Mouse (Mus musculus): ENCODE data around the gene Kcnj10. TPM values are rescaled to one million over a fixed set of nuclear protein-coding genes. Genes with fewer than 3 reads are reported as not detected.
A peak's percentile ranks its signal among the peaks of the same experiment; 100 is the strongest.

Kcnj10 gene
- polyA plus RNA-seq, 3 experiments from 2014 or later = 0.12 TPM; not detected in 2

DNA sequence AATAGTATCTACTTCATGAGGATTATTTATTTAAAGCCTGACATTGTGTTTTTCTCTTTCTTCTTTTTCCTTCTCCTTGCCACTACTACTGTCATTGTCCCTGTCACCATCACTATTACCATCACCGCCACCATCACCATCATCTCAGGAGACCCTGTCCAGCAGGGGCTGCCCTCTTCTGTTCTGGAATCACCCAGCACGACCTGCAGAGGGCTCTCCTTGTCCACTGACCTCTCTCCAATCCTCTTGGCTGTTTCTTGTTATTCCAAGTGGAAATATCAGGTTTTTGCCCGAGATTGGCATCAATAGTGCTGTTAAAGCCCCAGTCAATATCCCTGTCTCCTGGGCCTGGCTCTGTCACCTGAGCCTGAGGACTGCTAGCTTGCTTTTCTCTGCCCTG lies 7.5 kb upstream of the Kcnj10 start:
- no peak for ATAC-seq

- ATAC-seq = no peak
Measured at GRCm38 (mm10) chr1:172335804-172336203, 5.2 kb upstream of the Kcnj10 start.

GRCm38 (mm10) chr1:172337411-172338185 lies 3.4 kb upstream of the Kcnj10 start:
- no peak for ATAC-seq

GRCm38 (mm10) chr1:172341386-172341785 lies 376 bp downstream of the Kcnj10 start:
- ATAC-seq = no peak

DNA sequence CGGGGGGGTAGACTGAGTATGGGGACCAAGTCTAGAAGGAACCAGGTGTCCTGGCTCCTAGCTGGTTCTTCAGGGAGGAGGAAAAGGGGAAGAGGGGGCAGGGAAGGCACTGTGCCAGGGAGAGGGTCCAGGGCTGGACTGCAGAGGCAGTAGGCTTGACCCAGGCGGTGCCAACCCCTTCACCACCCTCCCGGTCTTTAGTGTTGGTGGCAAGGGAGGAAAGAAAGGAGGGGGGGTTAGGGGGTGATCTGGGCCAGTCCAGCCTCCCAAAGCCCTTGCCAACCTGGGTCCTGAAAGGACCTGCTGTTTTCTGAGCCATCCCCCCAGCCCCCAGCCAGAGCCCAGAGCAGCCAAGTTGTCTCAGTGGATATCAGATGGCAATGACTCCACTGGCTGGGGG lies 1.7 kb downstream of the Kcnj10 start:
- ATAC-seq = no peak

DNA sequence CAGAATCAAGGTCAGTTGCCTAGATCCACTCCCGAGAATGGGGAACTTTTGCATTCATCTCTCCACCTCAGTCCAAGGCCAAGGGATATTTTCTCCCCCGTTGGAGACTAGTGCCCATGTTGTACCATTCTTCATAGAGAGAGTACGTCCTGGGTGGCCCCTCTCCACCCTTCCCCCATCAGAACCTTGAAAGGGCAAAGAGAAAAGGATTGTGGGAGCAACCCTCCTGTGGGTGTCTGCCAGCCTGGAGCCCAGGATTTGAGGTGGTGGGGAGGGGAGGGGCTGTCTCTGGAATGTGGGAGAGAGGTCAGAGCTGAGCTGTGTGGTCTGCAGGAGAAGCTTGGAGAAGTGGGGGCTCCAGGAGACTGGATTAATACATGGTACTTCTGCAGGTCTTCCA lies 2.9 kb downstream of the Kcnj10 start:
- ATAC-seq = no peak

DNA sequence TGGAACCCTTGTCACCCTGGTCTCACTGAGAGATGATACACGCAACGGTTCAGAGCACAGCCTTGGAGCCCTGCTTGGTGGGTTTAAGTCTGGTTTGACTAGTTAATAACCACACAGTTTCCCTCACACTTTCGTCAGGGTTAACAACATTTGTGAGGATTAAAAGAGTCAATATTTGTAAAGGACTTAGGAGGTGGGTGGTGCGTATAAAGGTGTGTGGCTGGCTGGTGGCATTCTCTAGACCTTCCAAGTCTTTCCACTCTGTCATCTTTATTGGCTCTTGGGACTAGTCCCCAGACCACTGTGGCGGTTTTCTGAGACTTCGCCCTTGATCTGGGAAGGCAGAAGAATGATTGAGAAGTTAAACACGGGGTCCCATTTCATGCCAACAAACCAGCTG lies 3.8 kb downstream of the Kcnj10 start:
- ATAC-seq = no peak

GRCm38 (mm10) chr1:172346707-172347106 lies 5.7 kb downstream of the Kcnj10 start:
- ATAC-seq = no peak

DNA sequence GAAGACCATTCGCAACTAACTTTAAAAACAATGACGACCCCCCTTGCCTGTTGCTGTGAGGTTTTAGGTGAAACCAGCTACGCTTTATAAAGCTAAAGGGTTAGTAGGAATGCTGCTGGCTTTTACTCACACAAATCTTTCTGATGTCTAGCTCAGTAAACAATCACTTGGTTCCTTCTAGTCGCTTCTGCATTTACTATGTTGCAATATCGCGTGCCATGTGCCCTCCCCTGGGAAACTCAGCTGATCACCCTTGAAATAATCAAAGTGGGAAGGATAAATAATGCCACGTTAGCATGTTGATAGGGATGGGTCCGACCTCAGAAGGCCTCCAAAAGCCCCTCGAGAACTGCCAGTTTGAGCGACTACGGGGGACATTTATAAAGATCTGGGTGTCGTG lies 6.4 kb downstream of the Kcnj10 start:
- no peak for ATAC-seq

- no peak for ATAC-seq
Measured at GRCm38 (mm10) chr1:172349504-172349903, 8.5 kb downstream of the Kcnj10 start.

GRCm38 (mm10) chr1:172349916-172350812 lies 9.2 kb downstream of the Kcnj10 start:
- no peak for ATAC-seq

DNA sequence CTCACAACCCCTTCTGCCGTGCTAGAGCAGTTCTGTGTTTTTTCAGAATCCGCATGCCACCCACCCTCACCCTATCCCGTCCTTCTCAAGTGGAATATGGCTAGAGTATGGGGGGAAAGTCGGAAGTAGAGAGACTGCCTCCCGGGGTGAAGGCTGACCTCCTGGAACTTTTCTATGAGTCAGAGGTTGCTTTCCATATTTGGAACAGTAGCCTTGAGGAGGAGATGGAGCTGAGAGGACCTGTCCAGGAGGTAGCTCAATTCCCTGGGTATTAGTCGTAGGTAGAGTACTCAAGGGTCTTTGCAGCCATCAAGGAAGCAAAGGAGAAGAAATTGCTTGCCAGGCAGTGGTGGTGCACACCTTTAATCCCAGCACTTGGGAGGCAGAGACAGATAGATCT lies 11.0 kb downstream of the Kcnj10 start:
- ATAC-seq = no peak

GRCm38 (mm10) chr1:172352453-172352852 lies 11.4 kb downstream of the Kcnj10 start:
- no peak for ATAC-seq

DNA sequence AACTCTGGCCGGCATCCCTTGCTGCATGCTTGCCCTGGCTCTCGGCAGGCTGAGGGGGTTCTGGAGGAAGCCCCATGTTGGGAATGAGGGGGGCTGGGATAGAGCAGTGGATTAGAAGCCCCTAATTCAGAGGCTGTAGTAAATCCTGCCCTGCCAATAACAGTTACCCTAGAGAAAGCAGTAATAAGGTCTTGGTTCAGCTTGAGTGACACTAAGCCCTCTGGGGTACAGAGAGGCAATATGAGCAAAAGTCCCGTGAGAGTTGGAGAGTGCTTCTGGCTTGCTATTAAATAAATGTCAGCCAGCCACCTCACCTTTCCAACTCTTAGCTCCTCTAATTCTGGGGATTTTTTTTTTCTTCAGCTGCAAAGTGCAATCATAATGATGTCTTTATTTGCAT lies 14.3 kb downstream of the Kcnj10 start:
- no peak for ATAC-seq

DNA sequence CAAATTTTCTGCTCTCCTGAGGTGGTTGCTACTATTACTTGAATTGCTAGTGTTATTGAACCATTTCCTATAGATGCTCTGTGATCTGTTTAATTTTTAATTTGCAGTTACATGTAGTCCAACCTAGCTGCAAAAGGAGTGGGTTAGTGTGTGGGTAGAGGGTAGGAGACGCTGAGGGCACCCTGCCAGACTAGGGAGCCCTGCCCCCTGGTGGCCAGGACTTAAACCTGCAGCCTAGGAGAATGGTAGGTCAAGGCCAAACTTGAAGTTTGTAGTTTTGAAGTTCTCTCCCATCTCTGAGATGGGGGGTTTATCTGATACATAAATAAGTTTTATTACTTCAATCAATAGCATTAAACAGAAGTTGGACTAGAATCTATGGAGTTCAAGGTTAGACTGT lies 16.5 kb downstream of the Kcnj10 start:
- peak; percentile 52 for ATAC-seq

DNA sequence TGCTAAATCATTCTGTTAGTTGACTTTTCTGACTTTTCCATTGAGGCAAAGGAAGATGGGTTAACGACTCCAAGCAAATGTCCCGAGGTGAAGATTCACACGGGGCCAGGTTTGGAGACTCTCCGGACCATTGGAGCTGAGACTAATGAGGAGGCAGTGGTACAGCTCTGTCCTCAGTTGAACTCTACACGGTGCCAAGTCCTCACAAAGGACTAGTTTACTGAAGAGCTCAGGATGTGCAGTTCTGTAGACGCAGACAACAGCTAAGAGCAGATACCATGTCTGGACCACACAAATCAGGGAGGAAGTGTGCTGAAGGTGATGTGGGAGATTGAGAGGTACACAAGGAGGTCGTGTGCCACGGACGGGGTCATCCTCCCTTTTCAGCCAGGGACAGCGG lies 17.3 kb downstream of the Kcnj10 start:
- no peak for ATAC-seq

DNA sequence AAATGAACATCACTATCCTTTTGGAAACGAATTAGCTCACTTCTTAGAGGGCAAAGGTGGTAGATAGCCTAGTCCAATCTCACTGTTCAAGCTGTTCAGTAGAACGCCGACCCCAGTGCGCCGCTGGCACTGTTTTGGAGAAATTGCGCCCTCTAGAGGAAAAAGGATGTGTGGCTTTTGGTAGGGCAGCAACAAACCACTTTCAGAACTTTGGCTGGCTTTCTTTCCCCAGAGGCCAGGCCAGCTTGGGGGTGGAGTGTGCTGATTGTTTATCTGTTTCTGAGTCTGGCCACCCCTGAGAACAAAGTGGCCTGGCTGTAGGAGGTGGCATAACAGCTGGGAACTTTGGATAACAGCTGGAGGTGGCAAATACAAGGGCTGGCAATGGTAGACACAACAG lies 23.7 kb downstream of the Kcnj10 start:
- no peak for ATAC-seq

DNA sequence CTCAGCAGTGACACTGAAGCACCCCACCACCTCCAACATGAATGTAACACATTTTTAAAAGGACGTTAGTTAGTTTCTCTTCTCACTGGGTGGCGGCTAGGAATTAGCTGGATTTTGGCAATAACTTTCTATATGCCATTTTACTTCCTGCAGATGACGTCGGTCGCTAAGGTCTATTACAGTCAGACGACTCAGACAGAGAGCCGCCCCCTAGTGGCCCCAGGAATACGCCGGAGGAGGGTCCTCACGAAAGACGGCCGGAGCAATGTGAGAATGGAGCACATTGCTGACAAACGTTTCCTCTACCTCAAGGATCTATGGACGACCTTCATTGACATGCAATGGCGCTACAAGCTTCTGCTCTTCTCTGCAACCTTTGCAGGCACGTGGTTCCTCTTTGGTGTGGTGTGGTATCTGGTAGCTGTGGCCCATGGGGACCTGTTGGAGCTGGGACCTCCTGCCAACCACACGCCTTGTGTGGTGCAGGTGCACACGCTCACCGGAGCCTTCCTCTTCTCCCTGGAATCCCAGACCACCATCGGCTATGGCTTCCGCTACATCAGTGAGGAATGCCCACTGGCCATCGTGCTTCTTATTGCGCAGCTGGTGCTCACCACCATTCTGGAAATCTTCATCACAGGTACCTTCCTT lies 27.9 kb downstream of the Kcnj10 start:
- ATAC-seq = peak; percentile 99

GRCm38 (mm10) chr1:172376198-172376667 lies 35.2 kb downstream of the Kcnj10 start, which contains the start of gene Pigm:
TSS of gene Pigm (plus strand) at chr1:172376546.
- peak; percentile 96 for ATAC-seq

- peak; percentile 39 for ATAC-seq
Measured at GRCm38 (mm10) chr1:172376758-172377458, 35.9 kb downstream of the Kcnj10 start.

- no peak for ATAC-seq
Measured at GRCm38 (mm10) chr1:172380066-172380465, 39.1 kb downstream of the Kcnj10 start.

DNA sequence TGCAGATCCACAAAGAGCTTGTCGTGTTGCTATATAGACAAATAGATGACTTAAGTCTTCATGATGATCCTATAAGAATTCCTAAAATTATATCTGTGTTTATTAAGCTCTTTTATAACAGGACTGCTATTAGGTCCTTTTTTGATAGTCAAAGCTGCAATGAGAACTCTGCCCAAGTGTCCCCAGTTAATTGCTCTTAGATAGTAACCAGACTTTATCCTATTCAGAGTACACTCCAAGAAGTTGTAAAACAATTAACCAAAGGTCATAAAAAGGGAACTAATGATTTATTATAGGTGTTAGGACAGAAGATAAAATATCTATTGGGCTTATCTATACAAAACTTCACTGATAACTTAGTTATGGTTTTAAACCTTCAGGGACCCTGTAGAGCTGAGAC lies 41.1 kb downstream of the Kcnj10 start:
- no peak for ATAC-seq
